Mouse (Mus musculus) olfactory bulb, adult 2 months (tissue): ENCODE results near the gene Vamp8.

Experiments used
- CTCF ChIP-seq: fragments of 200-500 bp; IDR thresholded peaks from 2 replicates; pipeline ENCODE4 v1.5.1; 2012; ENCODE audit warnings: low read depth, mild to moderate bottlenecking, low read length, moderate library complexity; ENCODE audit not compliant: insufficient read depth
- POLR2A ChIP-seq: fragments of 200-500 bp; IDR thresholded peaks from 2 replicates; pipeline ENCODE4 v1.6.1; 2012; ENCODE audit warnings: mild to moderate bottlenecking, low read depth, low read length, moderate library complexity; ENCODE audit not compliant: insufficient read depth

DNA sequence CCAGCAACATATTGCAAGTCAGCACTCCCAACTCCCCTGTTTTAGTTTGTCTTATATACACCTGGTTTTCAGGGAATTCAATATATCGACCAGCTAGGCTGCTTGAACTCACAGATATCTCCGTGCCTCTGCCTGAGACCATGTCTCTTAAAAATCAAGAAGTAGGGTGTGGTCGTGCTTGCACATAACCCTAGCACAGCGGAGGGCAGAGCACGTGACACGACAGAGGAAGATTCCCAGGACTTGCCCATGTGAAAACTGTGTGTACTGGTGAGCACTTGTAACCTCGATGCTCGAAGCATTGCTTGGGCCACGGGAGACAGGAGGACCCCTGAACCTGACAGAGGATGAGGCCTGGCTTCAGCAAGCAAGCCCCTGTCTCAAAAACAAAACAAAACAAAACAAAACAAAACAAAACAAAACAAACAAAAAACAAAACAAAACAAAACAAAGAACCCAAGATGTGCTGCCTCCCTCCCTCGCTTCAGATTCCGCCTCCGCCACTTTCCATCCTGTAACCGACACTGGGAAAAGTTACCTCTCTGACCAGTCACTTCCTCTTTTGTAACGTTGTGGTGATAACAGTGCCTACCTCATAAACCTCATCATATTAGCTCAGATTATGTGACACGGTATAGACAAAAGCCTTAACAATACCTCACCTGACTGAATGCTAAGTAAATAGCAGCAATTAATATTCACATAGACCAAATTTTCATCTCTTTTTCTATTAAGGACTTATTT is 15.5 kb downstream of the Vamp8 start:
- TF ChIP-seq CTCF (no peak), POLR2A (no peak)
